Mouse (Mus musculus) olfactory bulb, adult 2 months (tissue): Measurements from ENCODE around the gene Lhfp. TPM values are rescaled to one million over a fixed set of nuclear protein-coding genes. Genes with fewer than 3 reads are reported as not detected.

ENCODE experiments used
- H3K27ac ChIP-seq: fragments of 200-500 bp; 2 replicates; pipeline ENCODE4 v1.5.1; 2012; ENCODE audit warnings: low read depth, low read length; ENCODE audit not compliant: insufficient read depth
- H3K4me1 ChIP-seq: fragments of 200-500 bp; 2 replicates; pipeline ENCODE4 v1.6.1; 2012; ENCODE audit warnings: low read length; ENCODE audit not compliant: control insufficient read depth, insufficient read depth
- H3K4me3 ChIP-seq: fragments of 200-500 bp; 2 replicates; pipeline ENCODE4 v1.5.1; 2012; ENCODE audit warnings: mild to moderate bottlenecking, low read depth, low read length, moderate library complexity; ENCODE audit not compliant: insufficient read depth
- CTCF ChIP-seq: fragments of 200-500 bp; IDR thresholded peaks from 2 replicates; pipeline ENCODE4 v1.5.1; 2012; ENCODE audit warnings: low read depth, mild to moderate bottlenecking, low read length, moderate library complexity; ENCODE audit not compliant: insufficient read depth
- POLR2A ChIP-seq: fragments of 200-500 bp; IDR thresholded peaks from 2 replicates; pipeline ENCODE4 v1.6.1; 2012; ENCODE audit warnings: mild to moderate bottlenecking, low read depth, low read length, moderate library complexity; ENCODE audit not compliant: insufficient read depth
- WGBS: fragments of 180-500 bp; shearing (Covaris S2); methylation state at CpG from one replicate; pipeline ENCODE4 v1.1.7; 2018; 5-methylcytosine and 5-hydroxymethylcytosine counted together
- polyA plus RNA-seq: library from polyadenylated mRNA; stranded (reverse); fragments of >200 nt; gene quantifications from 2 replicates; pipeline ENCODE4 v1.2.4, GENCODE M21; 2012; ENCODE audit warnings: low replicate concordance; ENCODE audit not compliant: missing spikeins, insufficient read depth, insufficient read length

The Lhfp gene
- polyA plus RNA-seq, 1 experiment: not detected

DNA sequence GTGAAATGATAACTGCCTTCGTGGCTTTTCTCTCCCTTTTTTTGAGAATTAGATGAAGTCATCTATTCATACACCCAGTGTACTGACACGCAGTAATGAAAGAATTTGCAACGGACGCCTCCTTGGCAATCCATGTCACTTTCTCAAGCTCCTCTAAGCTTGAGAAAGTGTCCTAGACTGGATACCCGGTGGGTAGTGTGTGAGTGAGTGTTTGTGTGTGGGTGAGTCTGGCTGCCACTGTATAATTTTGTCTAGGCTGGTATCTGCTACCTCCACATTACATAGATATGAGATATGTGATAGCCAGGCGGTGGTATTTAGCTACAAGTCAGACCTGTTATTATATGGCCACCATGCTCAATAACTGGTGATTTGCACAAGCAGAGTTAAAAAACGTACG is 1.6 kb upstream of the Lhfp start:
- 66% methylated on average over 8 of the region's 8 CpGs for WGBS
- H3K4me1 ChIP-seq: peaks cover 11% of the 10 kb centered on the region
- TF ChIP-seq POLR2A (no peak), CTCF (no peak)

DNA sequence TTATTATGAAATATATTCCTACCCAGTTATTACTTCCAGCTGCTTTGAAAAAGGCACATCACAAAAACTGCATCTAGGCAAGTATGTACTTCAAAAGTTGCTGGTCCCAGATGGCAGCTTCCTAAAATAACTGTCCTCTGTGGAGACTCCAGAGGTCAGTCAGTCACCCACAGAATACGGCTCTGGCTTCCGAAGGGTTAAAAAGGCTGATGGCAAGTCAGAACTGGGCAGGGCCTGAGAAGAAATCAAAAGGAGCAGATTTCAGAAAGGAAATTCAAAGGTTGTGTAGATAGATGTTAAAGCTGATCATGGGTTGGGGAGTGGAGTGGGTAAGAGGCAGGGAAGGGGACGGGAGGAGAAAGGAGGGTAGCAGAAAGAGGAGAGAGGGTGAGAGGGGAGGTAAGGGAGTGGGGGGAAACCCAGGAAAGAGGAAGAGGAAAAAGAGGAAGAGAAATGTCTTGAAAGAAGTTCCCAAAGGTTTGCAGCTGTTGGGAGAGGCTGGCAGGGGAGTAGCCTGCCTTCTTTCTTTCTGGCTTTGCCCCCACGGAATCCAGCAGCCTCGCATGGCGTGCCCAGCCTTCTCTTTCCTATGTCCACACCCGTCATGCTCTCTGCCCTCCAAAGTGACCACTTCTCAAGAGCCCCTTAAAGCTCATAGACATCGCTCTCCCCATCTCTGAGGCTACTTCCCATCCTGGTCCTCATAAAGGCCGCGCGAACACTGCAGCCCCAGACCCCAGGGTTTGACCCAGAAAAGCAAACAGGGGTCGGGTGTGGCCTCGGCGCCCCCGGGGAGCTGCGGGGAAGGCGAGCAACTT is 526 bp upstream of the Lhfp start:
- H3K4me1 ChIP-seq: peaks cover 11% of the 10 kb centered on the region
- TF ChIP-seq CTCF (no peak), POLR2A (peak; percentile 12; the same call in 1 of the 2 replicates)
- H3K27ac ChIP-seq: no peak overlapping the region
- H3K4me3 ChIP-seq: peak overlapping the region; percentile 52
- 13% methylated on average over 17 of the region's 17 CpGs for WGBS

More for the DNA sequence above, 1.6 kb upstream of the Lhfp start:
- no peak overlapping the region for H3K27ac ChIP-seq
- H3K4me3 ChIP-seq: no peak overlapping the region

DNA sequence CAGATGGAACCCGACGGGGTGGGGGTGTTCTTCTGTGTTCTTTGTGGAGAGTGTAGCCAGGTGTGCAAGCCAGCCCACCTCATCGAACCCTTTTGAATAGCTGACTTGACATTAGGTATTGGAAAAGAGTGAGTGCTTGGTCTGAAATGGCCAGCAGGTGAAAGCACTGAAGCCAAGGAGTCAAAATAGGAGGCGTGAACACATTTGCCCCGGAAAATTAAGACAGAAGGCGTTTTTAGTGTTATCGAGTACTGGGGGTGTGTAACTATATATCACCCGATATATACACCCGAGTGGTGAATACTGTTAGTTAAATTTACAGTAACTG is 876 bp downstream of the Lhfp start:
- Histone ChIP-seq H3K4me3 (peak overlapping the region; percentile 52), H3K4me1 (peaks cover 11% of the 10 kb centered on the region), H3K27ac (no peak overlapping the region)
- TF ChIP-seq CTCF (no peak), POLR2A (no peak)
- WGBS: 15% methylated on average over 9 of the region's 9 CpGs

DNA sequence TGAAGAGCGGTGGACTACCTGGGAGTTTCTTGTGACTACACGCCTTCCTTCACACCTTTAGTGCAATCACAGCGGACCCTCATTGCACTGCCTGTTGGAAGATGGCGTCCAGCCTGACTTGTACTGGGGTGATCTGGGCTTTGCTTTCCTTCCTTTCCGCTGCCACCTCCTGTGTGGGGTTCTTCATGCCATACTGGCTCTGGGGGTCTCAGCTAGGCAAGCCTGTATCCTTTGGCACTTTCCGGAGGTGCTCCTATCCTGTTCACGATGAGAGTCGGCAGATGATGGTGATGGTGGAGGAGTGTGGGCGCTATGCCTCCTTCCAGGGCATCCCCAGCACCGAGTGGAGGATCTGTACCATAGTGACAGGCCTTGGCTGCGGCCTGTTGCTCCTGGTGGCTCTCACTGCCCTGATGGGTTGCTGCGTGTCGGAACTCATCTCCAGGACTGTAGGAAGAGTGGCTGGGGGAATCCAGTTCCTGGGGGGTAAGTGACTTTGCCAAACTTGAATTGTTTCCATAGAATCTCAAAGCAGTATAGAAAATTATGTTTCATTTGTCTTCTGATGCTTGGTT is 2.0 kb downstream of the Lhfp start:
- H3K4me3 ChIP-seq: peak overlapping the region; percentile 23
- H3K4me1 ChIP-seq: peaks cover 11% of the 10 kb centered on the region
- H3K27ac ChIP-seq: no peak overlapping the region
- TF ChIP-seq POLR2A (no peak), CTCF (no peak)
- 93% methylated on average over 13 of the region's 13 CpGs for WGBS

DNA sequence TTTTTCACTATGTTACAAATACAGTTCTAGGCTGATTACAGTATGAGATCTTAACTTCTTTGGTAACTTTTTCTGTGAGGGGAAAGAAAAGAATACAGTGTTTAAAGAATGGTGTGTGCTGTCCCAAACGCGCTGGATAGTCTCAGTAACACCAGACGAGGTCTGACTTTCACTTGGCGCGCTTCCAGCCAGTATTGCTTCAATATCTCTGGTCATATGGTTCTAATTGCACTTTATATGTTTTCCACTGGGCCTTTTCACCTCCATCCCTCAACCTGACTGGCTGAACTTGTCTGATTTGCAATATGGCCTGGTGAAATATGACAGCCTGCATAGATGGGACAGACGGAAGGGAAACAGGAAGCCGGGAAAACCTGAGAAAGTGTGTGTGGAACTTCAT is 2.9 kb downstream of the Lhfp start:
- WGBS: 70% methylated on average over 7 of the region's 7 CpGs
- Histone ChIP-seq H3K27ac (no peak overlapping the region), H3K4me1 (peaks cover 11% of the 10 kb centered on the region), H3K4me3 (no peak overlapping the region)
- TF ChIP-seq POLR2A (no peak), CTCF (no peak)

DNA sequence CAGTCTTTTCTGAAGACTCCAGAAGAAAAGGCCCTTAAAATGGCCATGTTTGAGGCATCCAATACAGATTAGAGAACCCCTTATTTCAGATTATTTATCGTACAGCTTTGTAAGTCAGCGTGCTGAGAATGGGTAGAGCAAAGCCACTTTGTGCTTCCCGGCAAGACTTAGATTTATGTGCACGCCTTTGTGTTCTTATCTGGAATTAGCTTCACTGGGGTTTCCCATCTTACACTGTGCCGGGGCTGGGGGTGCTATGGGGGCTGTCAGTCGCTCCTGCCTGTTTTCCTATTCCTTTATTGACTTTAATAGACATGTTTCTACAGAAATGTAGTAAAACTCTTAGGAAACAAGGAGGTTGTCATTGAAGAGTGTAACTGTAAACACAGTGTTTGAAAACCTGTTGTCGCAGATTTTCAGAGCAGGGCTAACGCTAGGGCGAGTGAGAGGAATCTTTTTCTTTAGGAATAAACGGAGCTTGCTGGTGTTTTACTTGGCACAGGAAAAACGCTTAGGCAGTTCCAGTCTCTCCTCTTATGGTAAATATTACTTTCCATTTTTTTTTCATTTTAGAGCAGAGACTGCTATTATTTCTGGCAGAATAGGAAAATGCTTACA is 3.5 kb downstream of the Lhfp start:
- 70% methylated on average over 11 of the region's 11 CpGs for WGBS

DNA sequence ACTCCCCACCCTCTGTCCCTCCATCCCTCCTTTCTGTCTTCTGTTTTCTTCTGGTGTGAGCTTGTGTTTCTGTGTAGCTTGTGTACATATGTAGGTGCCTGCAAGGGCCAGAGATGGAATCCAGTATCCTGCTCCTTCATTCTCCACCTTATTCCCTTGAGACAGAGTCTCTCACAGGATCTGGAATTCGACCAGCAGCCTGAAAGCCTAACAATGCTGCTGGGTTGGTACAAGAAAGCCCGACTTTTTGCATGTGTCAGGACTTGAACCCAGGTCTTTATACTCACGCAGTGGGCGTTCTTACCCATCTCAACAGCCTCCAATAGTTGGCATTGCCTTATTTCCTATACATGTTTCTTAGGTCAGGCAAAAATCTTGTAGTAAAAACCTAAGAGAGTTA is 4.4 kb downstream of the Lhfp start:
- Histone ChIP-seq H3K4me1 (peaks cover 10% of the 10 kb centered on the region), H3K27ac (no peak overlapping the region), H3K4me3 (no peak overlapping the region)
- WGBS: 81% methylated on average over 4 of the region's 4 CpGs
- TF ChIP-seq POLR2A (no peak), CTCF (no peak)

More for the DNA sequence above, 3.5 kb downstream of the Lhfp start:
- TF ChIP-seq POLR2A (no peak), CTCF (no peak)
- H3K27ac ChIP-seq: no peak overlapping the region
- H3K4me1 ChIP-seq: peaks cover 11% of the 10 kb centered on the region
- no peak overlapping the region for H3K4me3 ChIP-seq

DNA sequence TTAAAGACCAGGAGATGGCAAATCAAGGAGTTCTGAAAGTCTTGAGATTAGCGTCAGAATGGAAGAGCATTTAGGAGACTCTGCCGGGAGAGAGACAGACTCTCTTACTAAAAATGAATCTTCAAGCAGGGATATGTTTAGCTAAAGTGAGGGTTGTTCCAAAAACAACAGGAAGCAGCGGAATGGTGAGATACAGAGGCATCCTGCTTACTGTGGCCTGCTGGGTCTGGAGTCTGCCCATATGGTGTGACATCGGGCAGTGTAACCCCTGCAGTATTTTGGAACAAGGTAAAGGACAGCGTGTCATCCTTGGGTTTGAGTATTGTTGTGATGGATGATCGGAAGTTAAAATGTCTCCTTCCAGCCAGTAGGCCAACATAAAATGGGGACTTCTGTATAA is 5.0 kb downstream of the Lhfp start:
- Histone ChIP-seq H3K4me1 (peaks cover 4% of the 10 kb centered on the region), H3K4me3 (no peak overlapping the region), H3K27ac (no peak overlapping the region)
- no peak for TF ChIP-seq POLR2A
- no peak for TF ChIP-seq CTCF
- 75% methylated on average over 6 of the region's 6 CpGs for WGBS

DNA sequence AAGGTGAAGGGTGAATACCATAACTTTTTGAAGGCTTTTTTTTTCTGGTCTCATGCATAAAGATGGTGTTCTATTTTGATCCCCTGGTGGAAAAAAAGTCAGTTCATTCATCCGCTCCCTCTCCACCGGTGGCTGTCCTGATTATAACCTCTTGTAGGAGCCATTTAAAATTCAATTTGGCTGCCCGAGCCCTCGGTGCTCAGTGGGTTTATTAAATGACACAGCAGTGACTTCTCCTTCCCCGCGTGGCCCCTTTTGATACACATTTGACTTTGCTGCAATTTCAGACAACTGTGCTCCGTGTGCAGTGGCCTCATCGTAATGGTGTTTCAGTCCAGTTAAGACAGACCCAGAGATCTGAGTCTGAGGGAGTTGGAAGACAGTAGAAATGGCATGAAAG is 11.1 kb downstream of the Lhfp start:
- no peak for TF ChIP-seq POLR2A
- TF ChIP-seq CTCF: no peak

More for the DNA sequence above, 11.1 kb downstream of the Lhfp start:
- Histone ChIP-seq H3K4me1 (peaks cover 2% of the 10 kb centered on the region; the same call in 1 of the 2 replicates), H3K4me3 (no peak overlapping the region), H3K27ac (no peak overlapping the region)
- 41% methylated on average over 8 of the region's 8 CpGs for WGBS
